Mouse (Mus musculus) mouse trophoblast stem cell (cell line): Measurements from ENCODE around the gene Chmp3.

Experiments
- in situ Hi-C, 2 experiments: fragments of 300-500 bp; cut with MseI, MboI; formaldehyde crosslinking; loops; 2 replicates in 1 of 2; 3 replicates in 1 of 2; pipeline ENCODE4 v1.15.1; 2025

The Chmp3 gene

DNA sequence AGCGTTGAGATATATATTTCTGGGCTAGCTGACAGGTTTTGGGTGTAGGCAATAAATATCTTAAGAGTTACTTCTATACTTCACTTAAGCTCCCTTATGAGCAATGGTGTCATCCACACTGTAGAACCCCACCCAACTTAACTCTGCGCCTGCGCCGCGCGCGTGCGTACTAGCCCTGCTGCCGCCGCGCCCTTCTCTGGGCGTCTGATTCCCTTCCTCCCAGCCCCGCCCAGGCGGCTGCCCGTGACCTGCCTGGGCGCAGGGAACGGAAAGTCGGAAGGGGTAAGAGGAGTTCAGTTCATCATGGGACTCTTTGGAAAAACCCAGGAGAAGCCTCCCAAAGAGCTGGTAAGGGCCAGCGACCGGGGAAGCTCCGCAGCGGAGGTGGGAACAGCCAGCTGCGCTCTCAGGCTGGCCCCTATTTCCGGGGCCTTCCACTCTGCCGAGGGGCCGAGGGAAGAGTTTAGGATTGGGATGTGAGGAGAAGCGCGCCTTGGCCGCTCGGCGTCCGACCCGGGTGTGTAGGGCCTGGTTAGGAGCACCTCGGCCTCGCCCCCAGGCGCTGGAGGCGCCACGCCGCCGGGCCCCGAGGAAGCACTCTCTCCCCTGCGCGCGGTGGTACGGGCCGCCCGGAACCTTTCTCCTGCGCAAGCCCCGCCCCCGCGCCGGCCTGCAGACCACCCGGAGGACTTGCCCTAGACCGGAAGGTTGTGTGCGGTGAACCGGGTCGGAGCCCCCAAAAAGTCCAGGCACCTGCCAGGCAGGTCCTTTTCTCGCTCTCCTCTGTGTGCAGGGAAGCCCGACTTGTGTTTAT is at the start of gene Chmp3:
Gene Chmp3 (plus strand): TSS at position 112 of the 814 bp plus-strand sequence.
- in situ Hi-C loops, result no loop called here

DNA sequence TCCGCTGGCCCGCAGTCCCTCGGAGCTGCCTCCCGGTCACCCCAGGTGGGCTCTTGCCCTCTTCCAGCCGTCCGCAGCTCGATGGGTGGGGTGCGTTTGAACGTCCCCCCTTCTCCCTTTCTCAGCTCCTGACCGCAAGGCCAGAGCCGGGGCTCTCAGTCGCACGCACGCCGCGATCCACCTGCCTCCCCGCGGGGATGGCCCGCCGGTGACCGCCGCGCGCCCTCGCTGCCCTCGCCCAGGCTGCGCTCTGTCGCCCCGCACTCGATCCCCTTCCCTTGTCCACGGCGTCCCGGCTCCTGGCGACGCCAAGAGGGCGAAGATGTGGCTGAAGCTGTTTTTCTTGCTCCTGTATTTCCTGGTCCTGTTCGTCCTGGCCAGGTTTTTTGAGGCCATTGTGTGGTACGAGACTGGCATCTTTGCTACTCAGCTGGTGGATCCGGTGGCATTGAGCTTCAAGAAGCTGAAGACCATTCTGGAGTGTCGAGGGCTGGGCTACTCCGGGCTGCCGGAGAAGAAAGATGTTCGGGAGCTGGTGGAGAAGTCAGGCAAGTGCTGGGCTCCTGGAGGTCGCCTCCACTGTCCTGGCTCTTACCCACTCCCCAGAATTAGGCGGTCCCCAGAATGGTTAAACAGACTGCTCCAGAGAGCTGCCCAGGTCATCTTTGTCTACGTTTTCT is 49.1 kb upstream of the Chmp3 start:
- in situ Hi-C loops, result no loop called here

DNA sequence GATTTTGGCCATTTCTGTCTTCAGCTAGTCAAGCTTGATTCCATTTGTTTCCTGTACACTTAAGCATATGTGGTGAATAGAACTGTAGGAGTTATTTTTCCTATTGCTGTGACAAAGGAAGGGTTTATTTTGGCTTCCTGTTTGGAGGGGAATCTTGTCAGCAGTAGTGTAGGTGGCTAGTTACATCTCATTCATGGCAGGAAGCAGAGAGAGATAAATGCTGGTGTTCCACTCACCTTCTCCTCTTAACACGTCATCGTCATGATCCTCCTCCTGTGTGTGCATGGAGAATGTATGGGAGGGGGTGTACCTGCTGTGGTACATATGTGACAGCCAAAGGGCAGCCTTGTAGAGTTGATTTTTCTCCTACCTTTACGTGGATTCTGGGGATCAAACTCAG is 43.0 kb upstream of the Chmp3 start:
- in situ Hi-C loops, result no loop called here

DNA sequence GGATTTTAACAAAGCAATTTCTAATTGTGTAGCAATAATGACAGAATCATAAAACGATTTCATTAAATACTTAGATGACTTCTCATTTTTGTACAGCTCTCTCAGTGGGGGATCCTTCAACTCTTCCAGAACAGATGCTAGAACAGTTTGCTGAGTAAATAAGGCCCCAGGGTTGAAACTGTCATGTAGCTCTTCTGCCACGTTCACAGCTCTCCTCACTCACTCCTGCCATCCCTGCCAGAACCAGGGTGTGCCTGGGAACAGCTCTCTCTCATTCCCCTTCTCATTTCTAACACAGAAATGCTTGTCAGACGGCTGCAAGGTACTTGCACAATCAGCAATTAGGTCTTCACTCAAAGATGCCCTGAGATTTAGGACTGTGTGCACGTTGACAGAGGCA is 40.6 kb upstream of the Chmp3 start:
- in situ Hi-C loops, result no loop called here

DNA sequence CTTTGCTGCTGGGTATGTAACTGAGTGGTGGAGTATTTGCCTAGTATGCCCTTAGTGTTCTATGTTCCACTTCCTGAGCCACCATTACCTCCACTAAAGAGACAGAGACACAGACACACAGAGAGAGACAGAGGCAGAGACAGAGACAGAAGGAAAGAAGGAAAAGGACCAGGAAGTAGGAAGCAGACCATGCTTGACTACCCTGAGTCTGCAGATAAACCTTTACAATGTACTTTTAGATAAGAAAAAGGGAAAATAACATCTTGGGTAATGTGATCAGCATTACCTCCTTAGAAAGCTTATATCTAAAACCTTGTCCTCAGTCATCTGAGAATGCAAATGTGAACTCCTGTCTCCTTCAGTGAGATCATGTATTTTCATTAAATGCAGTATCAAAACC is 39.9 kb upstream of the Chmp3 start:
- in situ Hi-C loops, result no loop called here

DNA sequence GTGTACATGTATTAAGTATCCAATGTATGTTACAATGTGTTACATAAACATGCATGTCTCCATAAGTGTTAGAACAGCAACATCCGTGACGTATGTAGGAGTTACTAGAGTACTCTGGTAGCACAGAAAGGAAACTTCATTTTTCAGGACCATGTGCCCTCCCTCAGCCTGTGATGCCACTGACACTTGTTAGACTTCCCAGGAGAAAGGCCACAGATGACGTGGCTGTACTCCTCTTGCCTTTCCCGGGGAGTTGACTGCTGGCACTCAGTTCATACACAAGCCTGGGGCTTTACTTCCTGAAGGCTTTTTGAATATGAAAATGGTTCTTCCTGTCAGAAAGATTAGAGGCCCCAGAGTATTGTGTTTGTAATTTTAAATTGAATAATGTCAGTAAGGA is 39.5 kb upstream of the Chmp3 start:
- in situ Hi-C loops, result no loop called here

DNA sequence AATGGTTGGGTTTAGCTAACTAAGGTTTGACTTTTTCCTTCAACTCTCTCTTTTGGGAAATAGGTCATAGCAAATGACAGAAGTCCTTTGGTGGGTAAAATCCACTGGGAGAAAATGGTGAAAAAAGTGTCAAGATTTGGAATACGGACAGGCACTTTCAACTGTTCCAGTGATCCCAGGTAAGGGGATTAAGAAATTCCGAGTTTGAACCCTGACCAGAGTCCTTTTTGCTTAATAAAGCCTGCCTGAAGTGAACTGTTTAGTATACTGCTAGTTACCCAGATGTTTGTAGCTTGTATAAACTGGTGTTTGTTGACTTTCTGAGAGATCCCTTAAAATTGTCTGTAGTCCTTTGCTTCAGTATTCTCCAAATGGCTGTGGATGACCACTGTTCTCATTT is 37.9 kb upstream of the Chmp3 start:
- in situ Hi-C loops, result no loop called here

DNA sequence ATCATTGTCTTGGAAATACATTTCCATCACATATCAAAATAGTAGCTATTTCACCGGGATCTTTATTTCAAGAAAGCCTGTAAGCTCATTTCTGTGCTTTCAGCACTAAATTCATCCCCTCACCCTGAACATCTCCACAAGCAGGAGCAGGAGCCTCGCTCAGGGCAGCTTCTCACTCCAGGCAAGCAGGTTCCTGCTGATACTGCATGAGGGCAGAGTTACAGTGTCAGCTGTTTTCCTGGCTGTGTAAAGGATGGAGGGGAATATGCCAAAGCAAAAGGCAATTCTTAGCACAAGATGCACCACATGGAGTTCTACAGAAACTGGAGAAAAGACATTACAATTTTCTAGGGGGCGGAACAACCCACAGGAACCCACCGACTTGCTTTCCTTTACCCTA is 24.1 kb upstream of the Chmp3 start:
- in situ Hi-C loops, result no loop called here

DNA sequence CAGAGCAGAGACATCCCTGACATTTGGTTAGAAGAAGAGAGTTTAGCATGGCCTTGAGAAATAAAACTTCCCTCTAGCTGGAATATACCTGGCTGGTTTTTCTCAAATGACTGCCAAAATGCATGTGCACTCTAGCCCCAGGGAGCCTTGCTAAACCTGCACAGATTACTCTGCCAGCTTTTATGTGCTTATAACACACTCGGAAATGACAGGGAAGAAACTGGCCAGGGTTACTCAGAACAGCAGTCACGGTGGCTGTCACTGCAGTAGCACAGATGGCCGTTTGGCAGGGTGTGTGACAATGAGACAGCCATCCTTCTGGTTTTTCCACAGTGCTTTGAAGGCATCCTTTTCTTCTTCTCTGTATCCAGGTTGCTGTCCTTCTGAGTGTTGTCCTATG is 18.0 kb upstream of the Chmp3 start:
- in situ Hi-C loops, result no loop called here

DNA sequence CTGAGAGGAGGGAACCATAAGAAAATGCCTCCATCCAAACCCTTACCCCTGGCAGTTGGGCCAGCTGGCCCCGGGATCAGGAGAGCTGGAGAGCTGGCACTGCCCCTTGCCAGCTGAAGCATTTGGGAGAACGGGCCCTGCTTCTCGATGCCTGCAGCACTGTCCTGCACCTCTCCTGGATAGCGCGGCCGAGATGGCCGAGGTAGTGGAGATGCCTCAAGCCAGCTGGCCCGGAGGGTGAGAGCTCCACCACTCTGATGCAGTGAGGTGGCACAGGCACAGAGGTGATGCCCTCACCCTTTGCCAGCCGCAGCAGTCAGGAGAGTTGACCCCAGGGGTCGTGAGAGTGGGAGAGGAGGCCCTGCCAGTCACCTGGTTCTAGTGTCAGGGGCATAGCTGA is 16.5 kb upstream of the Chmp3 start:
- in situ Hi-C loops, result no loop called here

DNA sequence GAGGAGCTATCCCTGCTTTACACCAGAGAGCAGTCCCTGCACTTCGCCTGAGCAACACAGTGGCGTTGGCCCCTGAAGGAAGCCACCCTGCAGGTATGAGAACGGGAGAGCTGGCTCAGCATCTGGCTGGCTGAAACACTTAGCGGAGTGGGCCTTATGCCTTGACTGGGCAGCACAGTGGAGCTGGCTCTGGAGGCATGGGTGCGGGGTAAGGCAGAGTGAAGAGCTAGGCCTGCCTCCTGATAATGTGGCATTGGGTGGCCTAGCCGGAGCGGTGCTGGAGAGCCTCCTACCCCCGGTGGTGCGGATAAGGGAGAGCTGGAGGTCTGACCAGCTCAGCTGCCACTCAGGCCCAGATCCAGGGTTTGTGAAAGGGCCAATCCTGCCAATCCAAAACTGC is 15.8 kb upstream of the Chmp3 start:
- in situ Hi-C loops, result no loop called here

DNA sequence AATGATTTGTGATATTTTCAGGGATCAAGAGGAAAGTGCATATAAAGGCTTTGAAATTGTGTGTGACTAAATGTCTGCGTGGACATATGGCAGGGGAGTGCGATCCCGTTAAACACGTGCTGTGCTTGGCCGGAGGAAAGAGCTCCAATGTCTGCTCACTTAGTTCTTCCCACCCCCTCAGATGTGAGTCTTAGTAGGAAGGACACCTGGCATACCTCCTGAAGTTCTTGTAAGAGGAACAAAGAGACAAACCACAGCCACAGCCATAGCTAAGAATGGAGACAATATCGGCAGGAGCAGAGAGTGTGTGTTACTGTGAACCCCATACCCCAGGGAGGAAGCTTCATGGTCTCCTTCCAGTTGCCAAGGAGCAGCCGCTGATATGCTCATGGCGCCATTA is 13.4 kb upstream of the Chmp3 start:
- in situ Hi-C loops, result no loop called here

DNA sequence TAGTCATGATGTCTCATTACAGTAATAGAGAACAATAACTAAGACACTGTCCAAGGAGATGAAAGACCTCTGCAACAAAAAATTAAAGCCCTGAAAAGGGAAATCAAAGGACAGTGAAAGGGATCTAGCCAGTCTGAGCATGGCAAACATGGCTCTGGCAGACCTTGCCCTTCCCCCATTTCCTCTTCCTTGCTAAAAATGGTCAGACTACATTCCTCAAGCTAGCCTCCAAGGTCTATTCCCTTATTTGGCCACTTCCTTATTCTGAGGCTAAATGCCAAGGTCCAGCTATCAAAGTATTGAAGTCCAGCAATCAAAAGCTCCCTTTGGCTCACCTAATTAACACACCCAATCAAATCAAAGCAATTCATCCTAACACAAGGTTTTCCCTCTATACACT is 6.3 kb upstream of the Chmp3 start:
- in situ Hi-C loops, result no loop called here

DNA sequence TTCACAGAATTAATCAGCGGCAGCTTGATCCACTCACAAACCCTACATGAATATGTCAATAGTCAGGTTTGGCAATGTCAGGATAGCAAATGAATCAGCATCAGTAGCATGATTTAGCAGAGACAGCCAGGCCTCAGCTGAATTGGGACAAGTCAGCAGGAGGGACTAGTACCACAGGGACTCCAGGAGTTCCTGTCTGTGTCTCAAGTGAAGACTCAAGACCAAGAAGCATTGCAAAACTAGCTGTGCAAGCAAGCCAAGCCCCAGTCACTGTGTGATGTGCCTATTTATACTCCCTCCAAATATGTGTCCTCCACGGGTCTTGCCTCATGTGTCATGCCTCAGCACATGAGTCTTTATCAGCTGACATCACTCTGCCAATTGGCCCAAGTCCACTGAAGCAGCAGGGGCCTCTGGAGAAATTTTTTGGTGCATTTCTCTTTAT is 11.9 kb downstream of the Chmp3 start:
- in situ Hi-C loops, result no loop called here

DNA sequence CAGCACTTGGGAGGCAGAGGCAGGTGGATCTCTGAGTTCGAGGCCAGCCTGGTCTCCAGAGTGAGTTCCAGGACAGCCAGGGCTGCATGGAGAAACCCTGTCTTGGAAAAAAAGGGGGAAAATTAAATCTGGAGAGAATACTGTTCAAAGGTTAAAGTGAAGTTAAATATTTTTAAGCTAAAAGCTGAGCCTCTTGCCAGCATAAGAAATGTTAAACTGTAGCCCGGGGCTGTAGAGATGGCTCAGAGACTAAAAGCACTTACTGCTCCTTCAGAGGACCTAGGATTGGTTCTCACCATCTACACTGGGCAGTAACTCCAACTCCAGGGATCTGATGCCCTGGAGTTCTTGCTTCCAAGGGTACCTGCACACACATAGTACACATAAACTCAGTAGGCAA is 13.2 kb downstream of the Chmp3 start:
- in situ Hi-C loops, result no loop called here

DNA sequence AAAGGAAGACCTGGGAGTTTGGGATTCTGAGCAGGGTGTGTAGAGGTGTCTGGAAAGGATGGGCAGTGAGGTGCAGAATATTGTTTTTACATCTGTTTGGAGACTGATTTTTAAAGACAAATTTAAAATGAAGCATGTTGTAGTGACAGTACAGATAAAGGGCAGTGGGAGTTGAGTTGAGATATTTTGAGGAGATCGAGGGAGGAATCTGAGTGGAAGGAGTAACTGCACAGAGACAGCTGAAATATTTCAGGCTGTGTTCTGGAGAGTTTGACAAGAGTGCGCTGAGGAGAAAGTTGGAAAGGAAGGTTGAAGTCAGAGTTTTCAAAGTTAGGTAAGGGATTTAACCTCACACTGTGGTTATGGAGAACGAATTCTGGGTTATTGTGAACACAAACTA is 25.0 kb downstream of the Chmp3 start:
- in situ Hi-C loops, result no loop called here

DNA sequence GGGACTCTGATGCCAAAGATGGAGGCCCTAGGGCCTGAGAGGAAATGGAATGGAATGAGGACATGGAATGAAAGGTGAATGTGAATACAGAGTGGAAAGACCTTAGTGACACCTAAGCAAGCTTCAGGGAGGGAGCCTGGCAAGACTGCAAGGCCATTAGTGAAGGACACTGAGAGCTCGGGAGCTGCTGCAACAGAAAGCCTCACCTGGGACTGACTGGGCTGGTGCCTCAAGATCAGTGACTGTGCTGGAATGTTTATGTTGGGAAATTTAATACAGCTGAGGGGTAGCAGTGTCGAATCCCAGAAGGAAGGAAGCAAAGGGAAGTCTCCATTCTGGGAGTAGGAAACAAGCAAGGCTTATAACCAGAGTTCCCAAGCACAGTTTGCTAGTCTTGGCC is 25.4 kb downstream of the Chmp3 start:
- in situ Hi-C loops, result no loop called here

DNA sequence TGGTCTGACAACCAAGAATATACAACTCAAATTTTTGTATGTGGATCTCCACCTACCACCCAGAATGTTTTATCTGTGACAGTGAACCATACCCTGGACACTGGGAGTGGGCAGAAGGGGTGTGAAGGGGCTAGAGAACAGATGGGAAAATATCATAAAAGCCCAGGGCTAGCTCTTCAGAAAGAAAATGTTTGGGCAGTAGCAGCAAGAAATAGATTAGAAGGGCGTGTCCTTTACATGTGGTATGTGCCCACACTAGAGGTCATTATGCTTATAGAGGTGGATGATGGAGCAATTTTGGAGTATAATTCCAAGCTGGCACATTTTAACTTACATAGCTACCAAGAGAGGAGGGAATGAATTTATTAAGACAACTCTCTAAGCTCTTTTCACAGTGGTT is 31.8 kb downstream of the Chmp3 start:
- in situ Hi-C loops, result no loop called here

DNA sequence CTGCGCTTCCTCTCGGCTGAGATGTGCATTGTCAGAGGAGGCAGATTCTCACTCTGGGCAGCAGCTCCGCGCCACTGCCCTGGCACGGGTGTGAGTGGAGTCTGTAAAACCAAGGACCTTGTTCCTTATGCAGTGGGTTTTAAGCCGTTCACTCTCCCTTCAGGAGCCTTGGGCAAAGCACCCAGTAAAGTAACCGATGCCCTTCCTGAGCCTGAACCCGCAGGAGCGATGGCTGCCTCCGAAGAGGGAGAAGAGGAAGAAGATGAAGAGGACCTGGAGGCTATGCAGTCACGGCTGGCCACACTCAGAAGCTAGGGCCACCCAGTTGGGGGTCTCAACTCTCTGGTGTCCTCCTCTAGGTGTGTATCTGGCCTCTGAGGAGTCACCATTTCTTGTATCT is 35.9 kb downstream of the Chmp3 start:
- in situ Hi-C loops, result no loop called here

DNA sequence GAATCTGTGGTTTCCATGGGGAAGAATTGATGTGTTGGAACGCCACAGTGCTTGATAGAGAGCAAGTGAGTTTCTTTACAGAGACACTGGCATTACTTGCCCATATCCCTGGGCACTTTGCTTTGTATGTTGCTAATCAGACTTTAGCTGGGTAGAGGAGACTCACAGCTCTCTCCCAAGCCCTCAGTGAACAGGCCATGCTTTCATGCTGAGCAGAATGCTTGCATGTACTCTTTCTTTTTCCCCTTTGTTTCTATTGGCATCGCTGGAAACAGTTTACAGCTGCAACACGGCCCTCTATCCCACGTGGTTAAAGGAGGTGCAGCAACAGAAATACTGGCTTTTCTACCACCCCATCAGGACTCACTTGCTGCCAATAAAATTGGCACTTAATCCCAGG is 39.6 kb downstream of the Chmp3 start:
- in situ Hi-C loops, result no loop called here

DNA sequence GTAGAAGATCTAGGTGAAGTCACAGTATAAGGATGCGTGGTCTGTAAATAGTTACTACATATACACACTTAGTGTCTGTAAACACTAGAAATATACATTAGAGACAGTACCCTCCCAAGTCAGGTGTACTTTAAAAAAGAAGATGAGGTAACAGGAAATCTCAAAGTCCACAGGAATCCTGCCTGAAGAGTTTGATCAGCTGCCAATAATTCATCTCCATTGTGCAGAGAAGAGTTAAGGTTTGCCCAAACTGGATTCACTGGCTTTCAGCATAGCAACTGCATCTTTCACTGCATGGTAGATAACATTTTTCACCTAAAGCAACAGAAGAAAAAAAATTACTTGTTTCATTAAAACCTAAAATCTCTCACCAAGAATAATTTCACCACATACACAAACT is 45.8 kb downstream of the Chmp3 start:
- in situ Hi-C loops, result no loop called here

DNA sequence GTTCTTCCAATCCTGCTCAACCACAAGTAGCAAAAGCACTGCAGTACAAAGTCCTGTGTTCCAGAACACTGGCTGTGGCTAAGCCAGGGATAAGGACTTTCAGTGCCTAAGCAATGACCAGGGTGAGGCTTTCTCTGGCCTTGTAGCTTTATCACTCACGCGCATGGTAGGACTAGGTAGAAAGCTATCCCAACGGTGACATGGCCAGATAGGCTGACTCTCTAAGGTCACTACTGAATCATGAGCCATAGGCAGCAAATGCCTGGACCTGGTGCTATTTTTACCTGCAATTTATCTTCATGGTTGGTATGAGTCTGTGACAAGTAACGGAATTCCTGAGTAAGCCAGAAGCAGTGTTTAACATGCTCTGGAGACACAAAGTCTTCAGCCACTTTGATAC is 46.6 kb downstream of the Chmp3 start:
- in situ Hi-C loops, result no loop called here

DNA sequence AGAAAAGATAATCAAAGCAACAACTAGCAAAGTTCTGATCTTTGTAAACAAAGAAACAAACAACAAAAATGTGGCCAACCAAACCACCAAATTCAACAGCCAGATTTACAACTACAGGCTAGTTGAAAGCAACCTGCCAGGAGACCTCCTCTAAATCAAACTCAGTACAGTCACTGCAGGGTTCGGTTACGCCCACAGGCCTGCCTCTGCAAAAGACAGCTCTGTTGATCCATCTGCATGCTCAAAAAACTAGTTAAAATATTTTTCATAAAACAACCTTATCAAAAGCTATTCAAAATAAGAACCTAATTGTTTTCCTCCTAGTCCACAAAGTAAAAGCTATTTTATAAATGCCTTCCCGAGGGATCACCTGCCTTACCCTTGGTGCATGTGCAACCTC is 64.2 kb downstream of the Chmp3 start:
- in situ Hi-C loops, result loop anchor here (25.0 kb wide), 1 partner anchor 205 kb away; no protein-coding TSS in a partner anchor
